In the genomic region with DNA sequence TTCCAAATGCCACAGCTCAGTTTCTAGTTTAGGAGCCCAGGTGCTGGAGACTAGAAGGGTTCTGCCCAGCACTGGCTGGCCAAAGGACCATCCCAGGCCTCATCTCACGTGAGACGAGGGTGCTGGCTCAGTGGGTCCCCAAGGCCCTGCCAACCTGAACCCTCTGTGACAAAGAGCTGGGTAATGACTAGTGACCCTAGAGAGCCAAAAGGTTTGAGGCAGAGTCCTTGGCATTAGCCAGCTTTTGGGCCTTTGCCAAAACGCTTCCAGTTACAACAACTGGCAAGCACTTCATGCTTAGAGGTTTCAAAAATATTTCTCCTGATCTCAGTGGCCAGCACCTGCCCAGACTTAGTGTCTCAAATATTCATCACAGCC, we compare ENCODE assay signal across 11 mouse cellular contexts. TPM values are rescaled to one million over a fixed set of nuclear protein-coding genes. Genes with fewer than 3 reads are reported as not detected.
DNase-seq lines count a peak whose midpoint lies in the region; ATAC-seq lines count a peak whose summit lies in the region.
"Had no signal": no experiment of that assay in that cellular context is flagged by ENCODE, and none has a peak within 500 bp of the region (broad histone marks: within the 10 kb centered on the region; RNA-seq: fewer than 3 reads in every experiment).

No protein-coding gene starts in this region.

- no peaks in the 10 kb centered on the region for H3K9me3 ChIP-seq in kidney, embryonic 15.5 days (replicated peaks)
- H3K9me3 ChIP-seq: embryonic facial prominence, embryonic 15.5 days; intestine, embryonic 15.5 days; limb, embryonic 15.5 days had no signal

- no peaks in the 10 kb centered on the region for H3K36me3 ChIP-seq in kidney, embryonic 15.5 days
- H3K36me3 ChIP-seq: embryonic facial prominence, embryonic 15.5 days; intestine, embryonic 15.5 days; limb, embryonic 15.5 days had no signal

- no peaks in the 10 kb centered on the region for H3K4me1 ChIP-seq in kidney, embryonic 15.5 days
- H3K4me1 ChIP-seq: embryonic facial prominence, embryonic 15.5 days; intestine, embryonic 15.5 days; limb, embryonic 15.5 days had no signal

- H3K9ac ChIP-seq in kidney, embryonic 15.5 days = no peak overlapping the region
- H3K9ac ChIP-seq: embryonic facial prominence, embryonic 15.5 days; intestine, embryonic 15.5 days; limb, embryonic 15.5 days had no signal

- no peak overlapping the region for H3K4me3 ChIP-seq in kidney, embryonic 15.5 days (replicated peaks)
- H3K4me3 ChIP-seq: embryonic facial prominence, embryonic 15.5 days; intestine, embryonic 15.5 days; limb, embryonic 15.5 days had no signal

- no peak overlapping the region for H3K27ac ChIP-seq in kidney, embryonic 15.5 days
- H3K27ac ChIP-seq: embryonic facial prominence, embryonic 15.5 days; intestine, embryonic 15.5 days; limb, embryonic 15.5 days had no signal

- no peak overlapping the region for H3K4me2 ChIP-seq in kidney, embryonic 15.5 days
- H3K4me2 ChIP-seq: embryonic facial prominence, embryonic 15.5 days; intestine, embryonic 15.5 days; limb, embryonic 15.5 days had no signal

- no peak for ATAC-seq in kidney, embryonic 15.5 days (replicated peaks; ENCODE audit: low FRiP score)
- ATAC-seq in granulocyte monocyte progenitor cell, adult 5-6 weeks (replicated peaks; ENCODE audit: poor library complexity, severe bottlenecking) = no peak
- ATAC-seq: intestine, embryonic 15.5 days had no signal

- H3K27me3 ChIP-seq in kidney, embryonic 15.5 days = peaks cover 30% of the 10 kb centered on the region

- 58% methylated on average over 3 of the region's 3 CpGs for WGBS in kidney, embryonic 15.5 days

- DNase-seq in adrenal gland, adult (ENCODE audit: inconsistent age in 2 of 2, low spot score in 1 of 2) = peak; percentile 69 to 89
- no peak for DNase-seq in adrenal gland, postnatal 4 days (ENCODE audit: low spot score in 2 of 2)
- peak; percentile 57 to 61 for DNase-seq in kidney, adult 8-10 months
- peak; percentile 62 for DNase-seq in adipocyte (ENCODE audit: low spot score)
- DNase-seq in kidney, postnatal 10 days = peak; percentile 43
- no peak for DNase-seq in urinary bladder, postnatal 10 days (ENCODE audit: low spot score)

RNA-seq across cellular contexts. Expression of gene Ripply1, which starts 0.9 kb away (rescaled TPM):
- under 1 TPM in 1 of 2 experiments, not detected in 1; 0.40 TPM for total RNA-seq in adrenal gland, postnatal 4 days (2021)
- polyA plus RNA-seq in kidney, embryonic 15.5 days (2015; fragmentation: Nextera tagmentation; extraction: Ambion mirVana) = 0.42 TPM in 1 of 2 replicates, not detected in the other
- not detected in 2 replicates for total RNA-seq in granulocyte monocyte progenitor cell, adult 5-6 weeks (2014; fragmentation: Nextera tagmentation)
- not detected in 2 replicates for total RNA-seq in granulocyte monocyte progenitor cell, adult 5-6 weeks (2017)
- polyA plus RNA-seq: intestine, embryonic 15.5 days had no signal

RNA-seq across cellular contexts. Expression of gene Cldn2, which starts 17.6 kb away (rescaled TPM):
- total RNA-seq in adrenal gland, postnatal 4 days (2021) = 10 to 100 TPM in 1 of 2 experiments, 1 to 10 TPM in 1; 2.6 to 16.2 TPM
- polyA plus RNA-seq in kidney, embryonic 15.5 days (2015; fragmentation: Nextera tagmentation; extraction: Ambion mirVana) = 31.2 and 31.6 TPM in 2 replicates
- total RNA-seq in granulocyte monocyte progenitor cell, adult 5-6 weeks (2014; fragmentation: Nextera tagmentation) = not detected in 2 replicates
- total RNA-seq in granulocyte monocyte progenitor cell, adult 5-6 weeks (2017) = not detected in 2 replicates

Comparison
In these comparisons a context has a peak if more than half of its experiments do, and no peak if none do; other contexts are left out.
1. DNase-seq: peak in adrenal gland, adult (2 of 2), kidney, adult 8-10 months (2 of 2), adipocyte (single experiment) and kidney, postnatal 10 days (single experiment); none in adrenal gland, postnatal 4 days (0 of 2) and urinary bladder, postnatal 10 days (single experiment).